Mouse (Mus musculus) olfactory bulb, adult 2 months (tissue): ENCODE measurements around the gene Gm5089. TPM values are rescaled to one million over a fixed set of nuclear protein-coding genes. Genes with fewer than 3 reads are reported as not detected.
"Not testable (repeated sequence)": the region's sequence is repeated elsewhere in the genome, so short reads cannot be mapped to it uniquely, and the experiment has no call there.

Experiments used
- H3K27ac ChIP-seq: fragments of 200-500 bp; 2 replicates; pipeline ENCODE4 v1.5.1; 2012; ENCODE audit warnings: low read depth, low read length; ENCODE audit not compliant: insufficient read depth
- H3K4me1 ChIP-seq: fragments of 200-500 bp; 2 replicates; pipeline ENCODE4 v1.6.1; 2012; ENCODE audit warnings: low read length; ENCODE audit not compliant: control insufficient read depth, insufficient read depth
- H3K4me3 ChIP-seq: fragments of 200-500 bp; 2 replicates; pipeline ENCODE4 v1.5.1; 2012; ENCODE audit warnings: mild to moderate bottlenecking, low read depth, low read length, moderate library complexity; ENCODE audit not compliant: insufficient read depth
- CTCF ChIP-seq: fragments of 200-500 bp; IDR thresholded peaks from 2 replicates; pipeline ENCODE4 v1.5.1; 2012; ENCODE audit warnings: low read depth, mild to moderate bottlenecking, low read length, moderate library complexity; ENCODE audit not compliant: insufficient read depth
- POLR2A ChIP-seq: fragments of 200-500 bp; IDR thresholded peaks from 2 replicates; pipeline ENCODE4 v1.6.1; 2012; ENCODE audit warnings: mild to moderate bottlenecking, low read depth, low read length, moderate library complexity; ENCODE audit not compliant: insufficient read depth
- WGBS: fragments of 180-500 bp; shearing (Covaris S2); methylation state at CpG from one replicate; pipeline ENCODE4 v1.1.7; 2018; 5-methylcytosine and 5-hydroxymethylcytosine counted together
- polyA plus RNA-seq: library from polyadenylated mRNA; stranded (reverse); fragments of >200 nt; gene quantifications from 2 replicates; pipeline ENCODE4 v1.2.4, GENCODE M21; 2012; ENCODE audit warnings: low replicate concordance; ENCODE audit not compliant: missing spikeins, insufficient read depth, insufficient read length

Gene Gm5089
- polyA plus RNA-seq, 1 experiment, result not detected

GRCm38 (mm10) chr14:122460226-122460625 is 9.3 kb upstream of the Gm5089 start:
- Histone ChIP-seq H3K4me3 (no peak overlapping the region), H3K4me1 (peaks cover 16% of the 10 kb centered on the region), H3K27ac (no peak overlapping the region)
- 76% methylated on average over 5 of the region's 5 CpGs for WGBS
- TF ChIP-seq POLR2A, result no peak
- TF ChIP-seq CTCF, result no peak

GRCm38 (mm10) chr14:122459776-122460175 is 8.9 kb upstream of the Gm5089 start:
- no peak for TF ChIP-seq CTCF
- no peak for TF ChIP-seq POLR2A
- 92% methylated on average over 1 of the region's 1 CpGs for WGBS
- no peak overlapping the region for H3K27ac ChIP-seq
- peaks cover 14% of the 10 kb centered on the region for H3K4me1 ChIP-seq
- H3K4me3 ChIP-seq, result no peak overlapping the region

- WGBS, result 81% methylated on average over 10 of the region's 12 CpGs
- H3K4me1 ChIP-seq, H3K4me3 ChIP-seq, H3K27ac ChIP-seq: not testable (repeated sequence)
Observed at GRCm38 (mm10) chr14:122459332-122459731, 8.4 kb upstream of the Gm5089 start.

GRCm38 (mm10) chr14:122455562-122455958 is 4.6 kb upstream of the Gm5089 start:
- H3K4me1 ChIP-seq, result peaks cover 14% of the 10 kb centered on the region
- WGBS, result 64% methylated on average over 4 of the region's 4 CpGs
- no peak overlapping the region for H3K4me3 ChIP-seq

GRCm38 (mm10) chr14:122454901-122455561 is 4.1 kb upstream of the Gm5089 start:
- TF ChIP-seq POLR2A, result no peak
- 73% methylated on average over 10 of the region's 10 CpGs for WGBS
- H3K4me1 ChIP-seq, result peaks cover 19% of the 10 kb centered on the region
- no peak overlapping the region for H3K27ac ChIP-seq
- no peak overlapping the region for H3K4me3 ChIP-seq

More at GRCm38 (mm10) chr14:122455562-122455958, 4.6 kb upstream of the Gm5089 start:
- no peak overlapping the region for H3K27ac ChIP-seq
- no peak for TF ChIP-seq POLR2A
- no peak for TF ChIP-seq CTCF

GRCm38 (mm10) chr14:122453996-122454738 is 3.3 kb upstream of the Gm5089 start:
- no peak overlapping the region for H3K27ac ChIP-seq
- H3K4me3 ChIP-seq, result no peak overlapping the region
- WGBS, result 41% methylated on average over 12 of the region's 12 CpGs
- peaks cover 21% of the 10 kb centered on the region for H3K4me1 ChIP-seq
- TF ChIP-seq POLR2A, result no peak
- TF ChIP-seq CTCF, result no peak

GRCm38 (mm10) chr14:122453388-122453995 is 2.6 kb upstream of the Gm5089 start:
- Histone ChIP-seq H3K4me3 (peak overlapping the region; percentile 2; the same call in 1 of the 2 replicates), H3K27ac (no peak overlapping the region), H3K4me1 (peaks cover 21% of the 10 kb centered on the region)
- no peak for TF ChIP-seq POLR2A
- no peak for TF ChIP-seq CTCF
- WGBS, result 13% methylated on average over 32 of the region's 32 CpGs

- H3K4me3 ChIP-seq, result no peak overlapping the region
- H3K4me1 ChIP-seq, result peaks cover 21% of the 10 kb centered on the region
- TF ChIP-seq CTCF, result no peak
- TF ChIP-seq POLR2A, result no peak
- H3K27ac ChIP-seq, result no peak overlapping the region
- WGBS, result 51% methylated on average over 13 of the region's 13 CpGs
Observed at GRCm38 (mm10) chr14:122452701-122453387, 1.9 kb upstream of the Gm5089 start.
